In the genomic region with DNA sequence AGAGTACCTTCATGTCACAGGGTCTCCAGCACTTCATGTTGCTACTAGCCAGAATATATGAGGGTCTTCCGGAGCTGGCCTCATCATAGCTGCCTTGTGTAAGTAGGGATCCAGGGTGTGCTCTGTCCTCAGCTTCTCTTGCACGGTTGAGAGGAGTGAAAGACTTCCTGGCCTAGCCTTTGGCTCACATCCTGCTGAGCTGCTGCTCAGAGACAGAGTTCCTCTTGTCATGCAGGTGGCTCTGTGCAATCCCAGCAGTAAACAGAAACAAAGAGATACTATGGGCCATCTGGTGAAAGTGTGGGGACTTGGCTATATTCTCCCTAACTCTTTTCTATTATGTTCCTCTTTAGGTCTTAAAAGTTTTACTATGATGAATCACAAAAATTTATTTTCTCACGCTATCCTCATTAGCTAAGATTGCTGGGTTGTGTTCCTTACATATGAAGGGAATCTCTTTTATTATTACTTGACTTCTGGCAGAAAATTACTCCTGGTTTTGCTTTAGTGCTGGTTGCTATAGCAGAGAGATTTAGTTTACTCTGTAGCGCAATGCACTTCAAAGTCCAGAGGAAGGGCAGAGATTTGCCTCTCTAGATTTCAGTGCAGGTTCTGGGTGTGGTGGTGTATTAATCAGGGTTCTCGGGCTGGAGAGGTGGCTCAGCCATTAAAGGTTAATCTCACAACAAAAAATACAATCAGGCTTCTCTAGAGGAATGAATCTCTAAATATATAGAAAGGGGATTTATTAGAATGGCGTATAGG, we compare ENCODE assay signal across 13 mouse cellular contexts. TPM values are rescaled to one million over a fixed set of nuclear protein-coding genes. Genes with fewer than 3 reads are reported as not detected.
DNase-seq lines count a peak whose midpoint lies in the region; ATAC-seq lines count a peak whose summit lies in the region.
"Had no signal": no experiment of that assay in that cellular context is flagged by ENCODE, and none has a peak within 500 bp of the region (broad histone marks: within the 10 kb centered on the region; RNA-seq: fewer than 3 reads in every experiment).

No protein-coding gene starts in this region.

- H3K4me3 ChIP-seq in lung, embryonic 15.5 days, result no peak overlapping the region
- no peak overlapping the region for H3K4me3 ChIP-seq in intestine, embryonic 14.5 days (ENCODE audit: low read depth, low read length)
- H3K4me3 ChIP-seq: embryonic facial prominence, embryonic 12.5 days had no signal

- peaks cover 14% of the 10 kb centered on the region for H3K4me1 ChIP-seq in lung, embryonic 15.5 days
- peaks cover 5% of the 10 kb centered on the region; the same call in 1 of the 2 replicates for H3K4me1 ChIP-seq in intestine, embryonic 14.5 days (replicated peaks; ENCODE audit: control insufficient read depth, insufficient read depth, low read length)
- H3K4me1 ChIP-seq: embryonic facial prominence, embryonic 12.5 days had no signal

- peak; percentile 32 for DNase-seq in cerebellum, adult 11-12 months
- no peak for DNase-seq in cerebellum, adult 8-10 months
- no peak for DNase-seq in lung, postnatal 14 days
- no peak for DNase-seq in intestine, embryonic 14.5 days (ENCODE audit: low spot score)
- peak; percentile 64 for DNase-seq in thymus, postnatal 0 days (ENCODE audit: low spot score)
- DNase-seq in adrenal gland, adult 8-10 months, result no peak
- no peak for DNase-seq in adrenal gland, adult 18-20 months (ENCODE audit: low spot score in 2 of 2)
- DNase-seq: B cell, adult 2 months; gastrocnemius, postnatal 25 days; heart, postnatal 4 days had no signal

- H3K36me3 ChIP-seq in lung, embryonic 15.5 days, result no peaks in the 10 kb centered on the region
- H3K36me3 ChIP-seq in intestine, embryonic 14.5 days (ENCODE audit: control insufficient read depth, insufficient read depth, low read length), result no peaks in the 10 kb centered on the region
- H3K36me3 ChIP-seq: embryonic facial prominence, embryonic 12.5 days had no signal

- no peaks in the 10 kb centered on the region for H3K9me3 ChIP-seq in lung, embryonic 15.5 days
- H3K9me3 ChIP-seq in intestine, embryonic 14.5 days (ENCODE audit: control insufficient read depth, low read length), result no peaks in the 10 kb centered on the region
- H3K9me3 ChIP-seq: embryonic facial prominence, embryonic 12.5 days had no signal

- WGBS in lung, embryonic 15.5 days, result 52% methylated on average over 6 of the region's 6 CpGs
- WGBS in intestine, embryonic 14.5 days, result 41% methylated on average over 6 of the region's 6 CpGs

- H3K4me2 ChIP-seq in lung, embryonic 15.5 days, result 0 out of 2 replicates have a peak overlapping the region, but pooled peaks have one; percentile 2
- no peak overlapping the region for H3K4me2 ChIP-seq in intestine, embryonic 14.5 days (ENCODE audit: low read length)
- H3K4me2 ChIP-seq: embryonic facial prominence, embryonic 12.5 days; midbrain, embryonic 11.5 days had no signal

- ATAC-seq in lung, embryonic 15.5 days (ENCODE audit: borderline replicate concordance, extremely low read depth, low FRiP score, low TSS enrichment), result no peak
- ATAC-seq in intestine, embryonic 14.5 days (replicated peaks; ENCODE audit: low FRiP score, low TSS enrichment, low read depth), result 0 out of 2 replicates have a peak, but pooled peaks have one; percentile 27

- no peak overlapping the region for H3K27ac ChIP-seq in lung, embryonic 15.5 days
- H3K27ac ChIP-seq in intestine, embryonic 14.5 days (ENCODE audit: low read depth), result no peak overlapping the region; the same call in 1 of the 2 replicates
- H3K27ac ChIP-seq: embryonic facial prominence, embryonic 12.5 days had no signal

- no peak overlapping the region for H3K9ac ChIP-seq in lung, embryonic 15.5 days
- H3K9ac ChIP-seq in intestine, embryonic 14.5 days (ENCODE audit: low read length), result no peak overlapping the region
- H3K9ac ChIP-seq: embryonic facial prominence, embryonic 12.5 days had no signal

- no peaks in the 10 kb centered on the region for H3K27me3 ChIP-seq in lung, embryonic 15.5 days
- no peaks in the 10 kb centered on the region for H3K27me3 ChIP-seq in intestine, embryonic 14.5 days (replicated peaks; ENCODE audit: control insufficient read depth, insufficient read depth, low read length)
- H3K27me3 ChIP-seq: embryonic facial prominence, embryonic 12.5 days had no signal

RNA-seq across cellular contexts. Expression of a gene that starts 32.0 kb away (rescaled TPM):
- 22.3 and 25.8 TPM in 2 replicates for polyA plus RNA-seq in lung, embryonic 15.5 days (2015; fragmentation: Nextera tagmentation; extraction: Ambion mirVana)
- polyA plus RNA-seq in intestine, embryonic 14.5 days (2014; fragmentation: Nextera tagmentation; extraction: Ambion mirVana), result 27.4 and 28.5 TPM in 2 replicates
- 23.5 and 25.1 TPM in 2 replicates for polyA plus RNA-seq in thymus, postnatal 0 days (2015; fragmentation: Nextera tagmentation; extraction: Ambion mirVana)
- total RNA-seq in adrenal gland, adult 8-10 months (2022), result 10 to 100 TPM; 18.8 to 26.5 (median 21.6) TPM
- total RNA-seq in adrenal gland, adult 18-20 months (2021), result 10 to 100 TPM; 15.5 to 18.3 TPM

RNA-seq across cellular contexts. Expression of a gene that starts 32.1 kb away (rescaled TPM):
- 37.3 and 39.7 TPM in 2 replicates for polyA plus RNA-seq in lung, embryonic 15.5 days (2015; fragmentation: Nextera tagmentation; extraction: Ambion mirVana)
- 37.6 and 40.6 TPM in 2 replicates for polyA plus RNA-seq in intestine, embryonic 14.5 days (2014; fragmentation: Nextera tagmentation; extraction: Ambion mirVana)
- 38.1 and 43.7 TPM in 2 replicates for polyA plus RNA-seq in thymus, postnatal 0 days (2015; fragmentation: Nextera tagmentation; extraction: Ambion mirVana)
- total RNA-seq in adrenal gland, adult 8-10 months (2022), result 100 to 1,000 TPM in 1 of 4 experiments, 10 to 100 TPM in 3; 91.5 to 101 (median 98.0) TPM
- 10 to 100 TPM; 87.9 to 92.2 TPM for total RNA-seq in adrenal gland, adult 18-20 months (2021)

Comparison
In these comparisons a context has a peak if more than half of its experiments do, and no peak if none do; other contexts are left out.
1. DNase-seq: peak in cerebellum, adult 11-12 months (single experiment) and thymus, postnatal 0 days (single experiment); none in cerebellum, adult 8-10 months (single experiment), lung, postnatal 14 days (single experiment), intestine, embryonic 14.5 days (single experiment), adrenal gland, adult 8-10 months (single experiment) and adrenal gland, adult 18-20 months (0 of 2).